Mouse (Mus musculus) testis, adult 2 months (tissue): ENCODE data around the gene Arntl2.

Experiments used
- CTCF ChIP-seq: fragments of 200-500 bp; IDR thresholded peaks from 2 replicates; pipeline ENCODE4 v1.5.1; 2012; ENCODE audit warnings: low read depth, mild to moderate bottlenecking, inconsistent platforms, low read length, moderate library complexity; ENCODE audit not compliant: control insufficient read depth, insufficient read depth, insufficient replicate concordance
- POLR2A ChIP-seq: fragments of 200-500 bp; IDR thresholded peaks from 2 replicates; pipeline ENCODE4 v1.6.1; 2012; ENCODE audit warnings: low read depth, mild to moderate bottlenecking, inconsistent platforms, low read length, moderate library complexity; ENCODE audit not compliant: control insufficient read depth

- no peak for TF ChIP-seq CTCF
- no peak for TF ChIP-seq POLR2A
These were observed 67.3 kb downstream of the Arntl2 start for GRCm38 (mm10) chr6:146863154-146863553.
